Mouse (Mus musculus) heart, postnatal 0 days (tissue): ENCODE results near the gene Mvb12b. TPM values are rescaled to one million over a fixed set of nuclear protein-coding genes. Genes with fewer than 3 reads are reported as not detected.
A peak's percentile ranks its signal among the peaks of the same experiment; 100 is the strongest.

Source experiments
- ATAC-seq: fragments of 200-750 bp; cut with Nextera tagmentation; 2 replicates; pipeline ENCODE4 v1.8.0; 2017; ENCODE audit warnings: low read depth, moderate number of reproducible peaks, moderate library complexity; ENCODE audit not compliant: insufficient read depth
- DNase-seq: peaks from one replicate; pipeline ENCODE4 v3.0.0-alpha.2; 2016; ENCODE audit warnings: low spot score
- H3K27ac ChIP-seq: fragments of 300-500 bp; sonication (generic); 2 replicates; pipeline ENCODE4 v1.5.1; 2014; ENCODE audit warnings: low read depth, mild to moderate bottlenecking
- H3K27me3 ChIP-seq: fragments of 300-500 bp; sonication (generic); 2 replicates; pipeline ENCODE4 v1.6.1; 2014; ENCODE audit warnings: low read length, mixed read lengths; ENCODE audit not compliant: control insufficient read depth, insufficient read depth
- H3K36me3 ChIP-seq: fragments of 300-500 bp; sonication (generic); replicated peaks from 2 replicates; pipeline ENCODE4 v1.6.1; 2014; ENCODE audit warnings: low read length, mixed read lengths; ENCODE audit not compliant: control insufficient read depth, insufficient read depth
- H3K4me1 ChIP-seq: fragments of 300-500 bp; sonication (generic); 2 replicates; pipeline ENCODE4 v1.6.1; 2014; ENCODE audit warnings: antibody characterized with exemption; ENCODE audit not compliant: control insufficient read depth, insufficient read depth
- H3K4me2 ChIP-seq: fragments of 300-500 bp; sonication (generic); 2 replicates; pipeline ENCODE4 v1.6.1; 2014; ENCODE audit warnings: low read depth, mild to moderate bottlenecking, low read length, moderate library complexity
- H3K4me3 ChIP-seq: fragments of 300-500 bp; sonication (generic); 2 replicates; pipeline ENCODE4 v1.5.1; 2014; ENCODE audit warnings: low read depth, low read length
- H3K9ac ChIP-seq: fragments of 300-500 bp; sonication (generic); replicated peaks from 2 replicates; pipeline ENCODE4 v1.6.1; 2014; ENCODE audit warnings: low read depth, low read length, mixed read lengths
- H3K9me3 ChIP-seq: fragments of 300-500 bp; sonication (generic); replicated peaks from 2 replicates; pipeline ENCODE4 v1.6.1; 2016; ENCODE audit warnings: low read length; ENCODE audit not compliant: control insufficient read depth
- CTCF ChIP-seq: IDR thresholded peaks from 2 replicates; pipeline ENCODE4 v1.5.1; 2016; ENCODE audit warnings: antibody characterized with exemption, control low read depth, low read depth
- EP300 ChIP-seq: IDR thresholded peaks from 2 replicates; pipeline ENCODE4 v1.6.1; 2016; ENCODE audit warnings: antibody characterized with exemption, low read depth
- WGBS: fragments of 180-500 bp; shearing (Covaris S2); extraction: QIAGEN DNeasy Blood & Tissue Kit; methylation state at CpG from one replicate; pipeline ENCODE4 v1.1.7; 2014; 5-methylcytosine and 5-hydroxymethylcytosine counted together
- polyA plus RNA-seq: library from polyadenylated mRNA; unstranded; fragments of >200 nt; fragmentation: Nextera tagmentation; extraction: Ambion mirVana; gene quantifications from 2 replicates; pipeline ENCODE4 v1.2.1, GENCODE M21; 2015
- total RNA-seq: library from RNA; depleted of rRNA; stranded (reverse); fragments of >200 nt; gene quantifications from 2 replicates; pipeline ENCODE4 v1.2.3, GENCODE M21; 2014; ENCODE audit warnings: low replicate concordance

The Mvb12b gene
- total and polyA plus RNA-seq, 2 experiments from 2014 or later, result 8.7 to 38.7 TPM

- no peak for ATAC-seq
- H3K27me3 ChIP-seq, result no peaks in the 10 kb centered on the region
Measured at GRCm38 (mm10) chr2:33760571-33760991, 127.2 kb downstream of the Mvb12b start.

GRCm38 (mm10) chr2:33759447-33759846, 128.3 kb downstream of the Mvb12b start:
- Histone ChIP-seq H3K4me1 (peaks cover 10% of the 10 kb centered on the region; the same call in 1 of the 2 replicates), H3K4me3 (no peak overlapping the region), H3K36me3 (peaks cover 3% of the 10 kb centered on the region; the same call in 1 of the 2 replicates), H3K4me2 (no peak overlapping the region), H3K27me3 (no peaks in the 10 kb centered on the region), H3K27ac (no peak overlapping the region), H3K9me3 (no peaks in the 10 kb centered on the region), H3K9ac (no peak overlapping the region)
- no peak for DNase-seq
- no peak for ATAC-seq
- WGBS, result 83% methylated on average over 10 of the region's 10 CpGs
- TF ChIP-seq CTCF (no peak), EP300 (no peak)

More at GRCm38 (mm10) chr2:33760571-33760991, 127.2 kb downstream of the Mvb12b start:
- WGBS, result 85% methylated on average over 13 of the region's 13 CpGs
- Histone ChIP-seq H3K9me3 (no peaks in the 10 kb centered on the region), H3K4me1 (no peaks in the 10 kb centered on the region), H3K27ac (no peak overlapping the region), H3K4me2 (no peak overlapping the region), H3K9ac (no peak overlapping the region), H3K36me3 (peaks cover 3% of the 10 kb centered on the region; the same call in 1 of the 2 replicates), H3K4me3 (no peak overlapping the region)
- DNase-seq, result no peak
- TF ChIP-seq CTCF (no peak), EP300 (no peak)

GRCm38 (mm10) chr2:33755633-33756020, 132.1 kb downstream of the Mvb12b start:
- peak; percentile 25; the same call in 1 of the 2 replicates for ATAC-seq
- WGBS, result 56% methylated on average over 6 of the region's 6 CpGs

GRCm38 (mm10) chr2:33754980-33755632, 132.6 kb downstream of the Mvb12b start:
- TF ChIP-seq EP300, result no peak
- no peak for TF ChIP-seq CTCF
- DNase-seq (no peak), ATAC-seq (peak; percentile 15; the same call in 1 of the 2 replicates)
- no peak overlapping the region for H3K4me2 ChIP-seq
- H3K27me3 ChIP-seq, result no peaks in the 10 kb centered on the region
- no peak overlapping the region for H3K27ac ChIP-seq
- H3K4me1 ChIP-seq, result peaks cover 24% of the 10 kb centered on the region
- no peaks in the 10 kb centered on the region for H3K36me3 ChIP-seq
- no peak overlapping the region for H3K9ac ChIP-seq
- H3K9me3 ChIP-seq, result no peaks in the 10 kb centered on the region
- 46% methylated on average over 7 of the region's 7 CpGs for WGBS
- no peak overlapping the region for H3K4me3 ChIP-seq

More at GRCm38 (mm10) chr2:33755633-33756020, 132.1 kb downstream of the Mvb12b start:
- H3K27ac ChIP-seq, result peak overlapping the region; percentile 39; the same call in 1 of the 2 replicates
- H3K36me3 ChIP-seq, result no peaks in the 10 kb centered on the region
- peak; percentile 23 for DNase-seq
- no peak overlapping the region for H3K4me3 ChIP-seq
- H3K4me1 ChIP-seq, result peaks cover 24% of the 10 kb centered on the region
- H3K4me2 ChIP-seq, result no peak overlapping the region
- no peaks in the 10 kb centered on the region for H3K27me3 ChIP-seq
- no peak overlapping the region for H3K9ac ChIP-seq
- TF ChIP-seq EP300, result no peak
- no peaks in the 10 kb centered on the region for H3K9me3 ChIP-seq

- H3K27me3 ChIP-seq, result no peaks in the 10 kb centered on the region
- H3K4me1 ChIP-seq, result peaks cover 24% of the 10 kb centered on the region
- no peak overlapping the region for H3K4me3 ChIP-seq
- H3K9me3 ChIP-seq, result no peaks in the 10 kb centered on the region
- ATAC-seq (no peak), DNase-seq (no peak)
- no peak for TF ChIP-seq CTCF
- no peak for TF ChIP-seq EP300
- peak overlapping the region; percentile 45 for H3K27ac ChIP-seq
- peak overlapping the region; percentile 19; the same call in 1 of the 2 replicates for H3K4me2 ChIP-seq
- 74% methylated on average over 3 of the region's 3 CpGs for WGBS
- peaks cover 5% of the 10 kb centered on the region; the same call in 1 of the 2 replicates for H3K36me3 ChIP-seq
- no peak overlapping the region for H3K9ac ChIP-seq
Measured at GRCm38 (mm10) chr2:33754317-33754633, 133.5 kb downstream of the Mvb12b start.
